Mouse (Mus musculus): ENCODE results near the gene Rasgef1c. TPM values are rescaled to one million over a fixed set of nuclear protein-coding genes. Genes with fewer than 3 reads are reported as not detected.
A peak's percentile ranks its signal among the peaks of the same experiment; 100 is the strongest.

Gene Rasgef1c
- polyA plus RNA-seq, 1 experiment from 2014 or later: not detected

DNA sequence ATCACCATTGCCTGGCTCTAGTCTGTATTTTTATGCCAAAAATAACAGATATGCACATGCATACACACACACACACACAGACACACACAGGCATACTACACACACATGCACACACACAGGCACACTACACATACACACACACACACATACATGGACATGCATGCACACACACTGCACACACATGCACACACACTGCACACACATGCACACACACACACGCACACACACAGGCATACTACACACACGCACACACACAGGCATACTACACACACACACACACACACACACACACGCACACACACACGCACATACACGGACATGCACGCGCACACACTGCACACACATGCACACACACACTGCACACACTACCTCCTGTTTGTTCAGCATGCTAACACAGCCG is 77.3 kb downstream of the Rasgef1c start:
- 82% methylated on average over 8 of the region's 8 CpGs for WGBS (ENCODE audit: insufficient replicate concordance)
- no peak overlapping the region for H3K27ac ChIP-seq (ENCODE audit: low read length)
- no peaks in the 10 kb centered on the region for H3K27me3 ChIP-seq (ENCODE audit: control insufficient read depth, insufficient read depth, low read depth, low read length)
- no peak overlapping the region for H3K4me3 ChIP-seq (ENCODE audit: low read depth, low read length)
- no peaks in the 10 kb centered on the region for H3K36me3 ChIP-seq (ENCODE audit: control insufficient read depth, insufficient read depth)
- no peak overlapping the region for H3K4me2 ChIP-seq (ENCODE audit: low read depth, low read length)
- no peak for ATAC-seq (ENCODE audit: low read depth)
- no peaks in the 10 kb centered on the region for H3K9me3 ChIP-seq (replicated peaks; ENCODE audit: control insufficient read depth, low read length)
- peaks cover 32% of the 10 kb centered on the region for H3K4me1 ChIP-seq (ENCODE audit: control insufficient read depth, low read depth, low read length)
- H3K9ac ChIP-seq (ENCODE audit: low read depth, low read length): no peak overlapping the region

DNA sequence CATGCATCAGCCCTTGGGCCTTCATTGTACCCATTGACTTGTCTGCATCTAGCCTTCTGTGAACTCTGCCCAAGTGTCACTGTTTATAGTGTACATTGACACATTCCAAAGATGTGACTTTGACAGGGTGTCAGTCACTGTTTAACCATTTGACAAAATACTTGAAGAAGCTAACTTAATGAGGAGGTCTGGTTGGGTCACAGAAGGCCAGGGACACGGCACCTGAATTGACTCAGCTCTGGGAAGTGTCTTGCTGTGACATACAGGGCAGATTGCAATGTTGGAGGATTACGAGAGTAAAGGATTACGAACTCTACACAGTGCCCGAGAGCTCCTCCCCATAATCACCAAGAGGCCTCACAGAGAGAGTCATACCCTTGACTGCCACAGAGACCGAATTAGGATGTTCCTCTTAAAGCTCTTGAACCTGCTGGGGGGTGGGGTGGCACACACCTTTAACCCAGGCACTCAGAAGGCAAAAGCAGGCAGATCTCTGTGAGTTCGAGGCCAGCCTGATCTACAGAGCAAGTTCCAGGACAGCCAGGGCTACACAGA is 79.1 kb downstream of the Rasgef1c start:
- Histone ChIP-seq H3K27me3 (ENCODE audit: control insufficient read depth, insufficient read depth, low read depth, low read length) (no peaks in the 10 kb centered on the region), H3K4me1 (ENCODE audit: control insufficient read depth, low read depth, low read length) (peaks cover 48% of the 10 kb centered on the region), H3K36me3 (ENCODE audit: control insufficient read depth, insufficient read depth) (no peaks in the 10 kb centered on the region), H3K4me3 (ENCODE audit: low read depth, low read length) (no peak overlapping the region), H3K9me3 (replicated peaks; ENCODE audit: control insufficient read depth, low read length) (no peaks in the 10 kb centered on the region), H3K9ac (ENCODE audit: low read depth, low read length) (peak overlapping the region; percentile 32; the same call in 1 of the 2 replicates), H3K27ac (ENCODE audit: low read length) (peak overlapping the region; percentile 83), H3K4me2 (ENCODE audit: low read depth, low read length) (peak overlapping the region; percentile 34; the same call in 1 of the 2 replicates)
- WGBS (ENCODE audit: insufficient replicate concordance): 33% methylated on average over 6 of the region's 6 CpGs
- ATAC-seq (ENCODE audit: low read depth): no peak

DNA sequence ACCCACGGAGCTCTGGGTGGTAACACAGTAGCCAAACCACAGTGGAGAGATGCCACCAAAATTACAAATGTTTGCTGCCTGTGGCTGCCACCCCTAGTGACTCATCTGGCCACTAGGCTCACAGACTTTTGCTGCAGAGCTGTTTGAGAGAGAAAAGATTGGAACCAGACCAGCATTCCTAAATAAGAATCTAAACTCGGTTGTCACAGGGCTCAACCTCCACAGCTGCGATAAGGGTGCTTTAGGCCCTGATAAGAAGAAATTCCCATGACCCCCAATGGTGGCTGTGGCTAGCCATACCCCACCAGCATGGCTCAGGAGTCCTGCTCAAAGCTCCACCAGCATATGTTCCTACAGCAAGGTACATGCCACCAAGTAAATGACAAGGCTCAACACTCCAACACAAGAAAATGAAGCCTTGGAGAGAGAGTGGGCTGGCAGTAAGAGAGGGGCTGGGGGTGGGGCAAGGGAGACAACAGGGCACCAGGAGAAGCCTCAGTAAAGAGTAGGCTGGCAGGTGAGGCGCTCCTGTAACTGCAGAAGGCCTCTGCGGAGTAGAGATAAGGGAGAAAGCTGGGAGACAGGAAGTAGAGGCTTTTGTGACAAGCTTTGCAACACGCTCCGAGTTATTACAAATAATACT is 79.8 kb downstream of the Rasgef1c start:
- H3K36me3 ChIP-seq (ENCODE audit: control insufficient read depth, insufficient read depth): no peaks in the 10 kb centered on the region
- H3K27ac ChIP-seq (ENCODE audit: low read length): peak overlapping the region; percentile 83
- H3K9me3 ChIP-seq (replicated peaks; ENCODE audit: control insufficient read depth, low read length): no peaks in the 10 kb centered on the region
- 10% methylated on average over 7 of the region's 7 CpGs for WGBS (ENCODE audit: insufficient replicate concordance)
- peak; percentile 81 for ATAC-seq (ENCODE audit: low read depth)
- H3K9ac ChIP-seq (ENCODE audit: low read depth, low read length): peak overlapping the region; percentile 32; the same call in 1 of the 2 replicates
- H3K4me2 ChIP-seq (ENCODE audit: low read depth, low read length): peak overlapping the region; percentile 34
- peaks cover 54% of the 10 kb centered on the region for H3K4me1 ChIP-seq (ENCODE audit: control insufficient read depth, low read depth, low read length)
- no peak overlapping the region for H3K4me3 ChIP-seq (ENCODE audit: low read depth, low read length)
- H3K27me3 ChIP-seq (ENCODE audit: control insufficient read depth, insufficient read depth, low read depth, low read length): no peaks in the 10 kb centered on the region

DNA sequence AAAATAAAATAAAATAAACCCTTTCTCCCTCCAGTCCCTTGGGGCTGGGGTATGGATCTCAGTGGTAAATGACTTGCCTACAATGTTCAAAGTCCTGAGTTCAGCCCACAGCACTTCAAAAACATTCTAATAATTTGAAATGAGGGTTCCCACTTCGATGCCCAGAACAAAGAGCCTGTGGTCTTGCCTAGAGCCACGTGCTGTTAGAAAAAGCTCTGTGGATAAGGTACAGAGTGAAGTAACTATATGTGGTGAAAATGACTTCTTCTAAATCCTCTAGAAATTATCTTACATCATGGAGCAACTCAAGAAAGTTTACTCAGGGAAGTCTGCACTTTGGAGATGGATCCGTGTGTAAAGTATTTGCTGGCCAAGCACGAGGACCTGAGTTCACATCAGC is 80.5 kb downstream of the Rasgef1c start:
- H3K27ac ChIP-seq (ENCODE audit: low read length): peak overlapping the region; percentile 63
- no peak overlapping the region for H3K4me3 ChIP-seq (ENCODE audit: low read depth, low read length)
- no peaks in the 10 kb centered on the region for H3K36me3 ChIP-seq (ENCODE audit: control insufficient read depth, insufficient read depth)
- H3K4me1 ChIP-seq (ENCODE audit: control insufficient read depth, low read depth, low read length): peaks cover 54% of the 10 kb centered on the region
- ATAC-seq (ENCODE audit: low read depth): no peak
- peak overlapping the region; percentile 34 for H3K4me2 ChIP-seq (ENCODE audit: low read depth, low read length)
- 34% methylated on average over 4 of the region's 4 CpGs for WGBS (ENCODE audit: insufficient replicate concordance)
- peak overlapping the region; percentile 13; the same call in 1 of the 2 replicates for H3K9ac ChIP-seq (ENCODE audit: low read depth, low read length)
- H3K27me3 ChIP-seq (ENCODE audit: control insufficient read depth, insufficient read depth, low read depth, low read length): no peaks in the 10 kb centered on the region
- H3K9me3 ChIP-seq (replicated peaks; ENCODE audit: control insufficient read depth, low read length): no peaks in the 10 kb centered on the region

DNA sequence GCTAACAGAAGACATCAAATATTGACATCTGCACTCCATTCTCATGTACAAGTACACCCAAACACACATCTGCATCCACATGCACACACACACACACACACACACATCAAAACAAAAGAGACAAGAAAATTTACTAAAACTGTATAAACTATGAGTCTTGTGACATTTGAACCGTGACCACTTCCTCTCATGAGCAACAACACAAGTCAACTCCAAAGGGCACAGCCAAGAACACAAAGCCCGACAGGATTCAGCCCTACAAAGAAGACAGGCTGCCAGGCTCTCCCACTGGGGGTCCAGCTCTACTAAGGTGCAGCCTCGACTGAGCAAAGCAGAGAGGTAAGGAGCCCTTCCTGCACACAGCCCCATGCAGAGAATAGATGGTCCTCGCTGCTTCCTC is 81.2 kb downstream of the Rasgef1c start:
- H3K4me2 ChIP-seq (ENCODE audit: low read depth, low read length): no peak overlapping the region
- no peak overlapping the region for H3K9ac ChIP-seq (ENCODE audit: low read depth, low read length)
- WGBS (ENCODE audit: insufficient replicate concordance): 20% methylated on average over 4 of the region's 4 CpGs
- H3K4me1 ChIP-seq (ENCODE audit: control insufficient read depth, low read depth, low read length): peaks cover 54% of the 10 kb centered on the region
- no peak overlapping the region for H3K4me3 ChIP-seq (ENCODE audit: low read depth, low read length)
- H3K27me3 ChIP-seq (ENCODE audit: control insufficient read depth, insufficient read depth, low read depth, low read length): no peaks in the 10 kb centered on the region
- H3K9me3 ChIP-seq (replicated peaks; ENCODE audit: control insufficient read depth, low read length): no peaks in the 10 kb centered on the region
- ATAC-seq (ENCODE audit: low read depth): no peak
- no peaks in the 10 kb centered on the region for H3K36me3 ChIP-seq (ENCODE audit: control insufficient read depth, insufficient read depth)
- H3K27ac ChIP-seq (ENCODE audit: low read length): peak overlapping the region; percentile 21; the same call in 1 of the 2 replicates

DNA sequence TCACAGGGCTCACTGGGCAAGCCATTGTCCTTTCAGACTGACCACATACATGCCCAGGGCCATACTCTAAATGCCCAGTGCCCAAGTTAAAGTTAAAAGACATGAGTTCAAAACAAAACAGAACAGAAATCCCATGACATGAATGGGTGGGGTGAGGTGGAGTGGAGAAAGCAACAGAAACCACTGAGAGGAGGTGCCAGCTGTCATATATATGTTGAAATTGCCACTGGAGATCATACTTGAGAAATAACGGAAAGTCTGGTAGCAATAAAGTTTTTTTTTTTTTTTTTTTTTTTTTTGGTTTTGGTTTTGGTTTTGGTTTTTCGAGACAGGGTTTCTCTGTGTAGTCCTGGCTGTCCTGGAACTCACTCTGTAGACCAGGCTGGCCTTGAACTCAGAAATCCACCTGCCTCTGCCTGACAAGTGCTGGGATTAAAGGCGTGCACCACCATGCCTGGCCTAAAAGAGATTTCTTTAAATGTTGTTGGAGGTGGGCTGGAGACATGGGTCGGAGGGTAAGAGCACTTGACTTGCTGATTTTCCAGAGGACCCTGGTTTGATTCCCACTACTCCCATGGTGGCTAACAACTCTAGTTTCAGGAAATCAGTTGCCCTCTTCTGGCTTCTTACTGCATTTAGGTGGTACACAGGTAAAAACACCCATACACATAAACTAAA is 82.4 kb downstream of the Rasgef1c start:
- ATAC-seq (ENCODE audit: low read depth): no peak
- H3K9me3 ChIP-seq (replicated peaks; ENCODE audit: control insufficient read depth, low read length): no peaks in the 10 kb centered on the region
- H3K4me3 ChIP-seq (ENCODE audit: low read depth, low read length): no peak overlapping the region
- no peaks in the 10 kb centered on the region for H3K27me3 ChIP-seq (ENCODE audit: control insufficient read depth, insufficient read depth, low read depth, low read length)
- 0 out of 2 replicates have a peak overlapping the region, but pooled peaks have one; percentile 1 for H3K4me2 ChIP-seq (ENCODE audit: low read depth, low read length)
- H3K36me3 ChIP-seq (ENCODE audit: control insufficient read depth, insufficient read depth): no peaks in the 10 kb centered on the region
- peak overlapping the region; percentile 11; the same call in 1 of the 2 replicates for H3K9ac ChIP-seq (ENCODE audit: low read depth, low read length)
- H3K27ac ChIP-seq (ENCODE audit: low read length): peak overlapping the region; percentile 82
- H3K4me1 ChIP-seq (ENCODE audit: control insufficient read depth, low read depth, low read length): peaks cover 54% of the 10 kb centered on the region
- WGBS (ENCODE audit: insufficient replicate concordance): 47% methylated on average over 4 of the region's 4 CpGs

DNA sequence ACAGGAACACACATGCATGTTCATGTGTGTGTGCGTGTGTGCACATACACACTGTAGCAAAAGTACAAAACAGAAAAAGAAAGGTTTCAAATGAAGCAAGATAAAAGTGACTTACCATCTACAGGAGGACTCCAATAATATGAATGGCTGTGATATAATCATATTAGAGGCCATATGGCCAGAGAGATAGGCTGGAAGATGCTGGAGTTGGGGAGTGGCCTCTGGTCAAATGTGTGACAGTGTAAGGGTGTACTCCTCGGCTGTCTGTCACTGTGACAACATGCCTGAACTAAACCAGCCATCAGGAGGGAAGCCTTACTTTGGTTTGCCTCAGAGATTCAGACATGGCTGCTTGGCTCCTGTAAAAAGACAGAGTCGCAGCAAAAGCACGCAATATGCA is 83.4 kb downstream of the Rasgef1c start:
- peak overlapping the region; percentile 30 for H3K4me2 ChIP-seq (ENCODE audit: low read depth, low read length)
- H3K4me1 ChIP-seq (ENCODE audit: control insufficient read depth, low read depth, low read length): peaks cover 54% of the 10 kb centered on the region
- no peaks in the 10 kb centered on the region for H3K9me3 ChIP-seq (replicated peaks; ENCODE audit: control insufficient read depth, low read length)
- ATAC-seq (ENCODE audit: low read depth): peak; percentile 84
- 0 out of 2 replicates have a peak overlapping the region, but pooled peaks have one; percentile 2 for H3K4me3 ChIP-seq (ENCODE audit: low read depth, low read length)
- peak overlapping the region; percentile 26 for H3K9ac ChIP-seq (ENCODE audit: low read depth, low read length)
- 47% methylated on average over 4 of the region's 4 CpGs for WGBS (ENCODE audit: insufficient replicate concordance)
- H3K27ac ChIP-seq (ENCODE audit: low read length): peak overlapping the region; percentile 78
- H3K27me3 ChIP-seq (ENCODE audit: control insufficient read depth, insufficient read depth, low read depth, low read length): no peaks in the 10 kb centered on the region
- no peaks in the 10 kb centered on the region for H3K36me3 ChIP-seq (ENCODE audit: control insufficient read depth, insufficient read depth)

DNA sequence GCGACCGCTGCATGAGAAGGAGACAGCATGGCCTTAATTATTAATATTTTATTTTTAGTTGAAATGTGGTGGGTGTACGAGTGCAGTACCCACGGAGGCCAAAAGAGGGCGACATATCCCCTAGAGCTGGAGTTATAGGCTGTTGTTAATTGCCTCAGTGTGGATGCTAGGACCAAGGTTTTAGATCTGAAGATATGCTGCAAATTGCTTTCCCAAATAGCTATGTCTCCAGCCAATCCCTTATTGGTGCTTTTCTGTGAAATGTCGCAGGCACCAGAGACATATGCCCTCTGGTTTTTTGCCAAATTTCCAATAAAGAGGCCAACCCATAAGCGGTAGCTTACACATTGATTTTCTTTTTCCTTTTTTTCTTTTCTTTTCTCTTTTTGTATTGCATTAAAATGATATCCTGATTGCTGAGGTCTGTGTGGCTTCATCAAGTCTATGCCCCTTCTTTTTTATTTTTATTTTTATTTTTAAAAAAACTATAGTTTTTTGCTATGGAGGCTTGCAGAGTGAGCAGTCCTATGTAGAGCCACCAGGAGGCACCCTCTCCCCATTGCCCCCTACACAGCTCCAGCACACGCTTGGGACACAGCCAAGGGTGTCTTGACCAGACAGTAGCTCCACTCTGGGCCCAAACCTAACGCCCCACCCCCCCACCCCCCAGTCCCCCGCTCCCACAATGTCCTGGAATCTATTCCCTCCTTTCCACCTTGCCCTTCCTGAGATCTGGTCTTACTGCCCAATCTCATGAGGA is 84.8 kb downstream of the Rasgef1c start:
- Histone ChIP-seq H3K4me2 (ENCODE audit: low read depth, low read length) (no peak overlapping the region), H3K4me3 (ENCODE audit: low read depth, low read length) (no peak overlapping the region), H3K27ac (ENCODE audit: low read length) (no peak overlapping the region), H3K4me1 (ENCODE audit: control insufficient read depth, low read depth, low read length) (peaks cover 45% of the 10 kb centered on the region), H3K27me3 (ENCODE audit: control insufficient read depth, insufficient read depth, low read depth, low read length) (no peaks in the 10 kb centered on the region), H3K9me3 (replicated peaks; ENCODE audit: control insufficient read depth, low read length) (no peaks in the 10 kb centered on the region), H3K9ac (ENCODE audit: low read depth, low read length) (no peak overlapping the region), H3K36me3 (ENCODE audit: control insufficient read depth, insufficient read depth) (no peaks in the 10 kb centered on the region)
- ATAC-seq (ENCODE audit: low read depth): peak; percentile 45
- WGBS (ENCODE audit: insufficient replicate concordance): 13% methylated on average over 10 of the region's 10 CpGs
